Mouse (Mus musculus): ENCODE measurements at regions not wholly inside any gene's neighbourhood (a gene's known extent, or its start where the extent isn't known, plus 50 kb on each side); places are given as distances from the start of the nearest gene placed in this dataset.

GRCm38 (mm10) chr5:58705561-58705960, 987.8 kb downstream of the Pcdh7 start:
- DNase-seq (ENCODE audit: low spot score): no peak

GRCm38 (mm10) chr5:58712381-58712780, 994.6 kb downstream of the Pcdh7 start:
- no peak for DNase-seq (ENCODE audit: low spot score)

GRCm38 (mm10) chr5:58733366-58733765, 1015.6 kb downstream of the Pcdh7 start:
- DNase-seq (ENCODE audit: low spot score): no peak

- DNase-seq (ENCODE audit: low spot score): no peak
Measured at GRCm38 (mm10) chr5:58733961-58734360, 1016.2 kb downstream of the Pcdh7 start.

DNA sequence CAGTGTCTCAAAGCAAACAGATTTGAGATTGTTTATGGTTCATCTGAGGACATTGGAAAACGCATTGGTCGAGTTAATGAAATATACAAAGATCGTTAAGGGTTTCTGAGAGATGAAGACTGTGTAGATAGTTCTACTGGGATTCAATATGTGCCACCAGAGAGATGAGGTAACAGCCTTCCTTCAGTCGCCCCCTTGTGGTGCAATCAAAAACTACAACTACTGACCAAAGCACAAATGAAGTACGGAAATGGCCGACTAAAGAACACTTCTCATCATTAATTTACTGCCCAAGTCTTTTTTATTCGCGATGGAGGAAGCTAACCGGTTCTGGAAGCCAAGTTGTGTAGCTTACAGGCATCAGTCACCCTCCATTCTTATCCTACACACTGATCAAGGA, 1018.8 kb downstream of the Pcdh7 start:
- peak; percentile 77 for DNase-seq (ENCODE audit: low spot score)

- DNase-seq (ENCODE audit: low spot score): no peak
Measured at GRCm38 (mm10) chr5:58737264-58737883, 1019.6 kb downstream of the Pcdh7 start.

DNA sequence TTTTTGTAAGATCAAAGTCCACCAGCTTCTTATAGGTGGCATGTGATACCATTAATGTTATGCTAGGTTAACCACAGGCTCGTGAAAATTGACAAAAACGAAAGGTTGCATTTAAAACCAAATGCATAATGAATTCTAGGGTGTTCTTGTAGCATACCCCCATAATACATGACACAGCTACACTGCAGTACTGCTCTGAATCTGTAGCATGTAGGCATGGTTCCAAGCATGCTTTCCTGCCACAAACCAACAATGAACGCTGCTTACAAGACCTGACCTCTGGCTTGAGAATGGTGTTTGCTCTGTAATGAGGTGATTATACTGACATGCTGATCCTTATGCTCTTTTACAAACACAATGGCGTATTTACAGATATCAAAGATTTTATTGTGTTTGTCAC, 1020.3 kb downstream of the Pcdh7 start:
- no peak for DNase-seq (ENCODE audit: low spot score)

- DNase-seq (ENCODE audit: low spot score): no peak
Measured at GRCm38 (mm10) chr5:58740759-58741158, 1023.0 kb downstream of the Pcdh7 start.

DNA sequence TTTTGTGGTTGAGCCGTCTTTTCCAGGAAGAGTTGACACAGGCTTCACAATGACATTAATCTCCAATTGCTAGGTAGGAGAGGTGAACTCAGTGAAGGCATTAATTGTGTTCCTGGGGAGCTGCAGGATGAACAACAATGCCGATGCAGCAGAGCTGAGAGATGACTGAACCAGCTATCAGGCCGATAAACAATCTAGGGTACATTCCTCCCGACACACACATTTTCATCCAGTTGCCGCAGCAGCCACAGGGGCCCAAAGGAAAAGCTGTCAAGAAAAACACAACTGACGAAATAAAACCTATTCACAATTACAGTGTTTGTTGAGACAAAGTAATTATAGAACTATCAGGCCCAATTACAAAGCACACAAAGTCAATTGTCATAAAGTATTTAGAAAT, 1029.9 kb downstream of the Pcdh7 start:
- no peak for DNase-seq (ENCODE audit: low spot score)

DNA sequence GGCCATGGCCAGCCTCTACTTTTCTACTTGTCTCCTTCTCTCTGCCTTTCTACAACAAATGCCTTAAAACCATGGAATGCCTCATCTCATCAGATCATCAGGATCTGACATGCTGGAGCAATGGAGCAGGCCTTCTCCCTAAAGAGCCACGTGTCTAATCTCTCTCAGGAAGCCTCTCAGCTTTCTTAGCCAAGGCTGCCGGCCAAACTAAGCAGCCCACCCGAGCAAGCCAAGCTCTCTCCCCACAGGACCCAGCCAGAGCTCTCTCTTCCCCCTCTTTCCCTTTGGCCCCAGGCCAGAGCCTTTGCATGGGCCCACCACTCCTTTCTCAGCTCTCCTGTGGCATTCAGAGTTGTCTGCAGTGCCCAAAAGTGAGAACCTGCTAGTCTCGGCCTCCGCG, 1034.0 kb downstream of the Pcdh7 start:
- DNase-seq (ENCODE audit: low spot score): no peak

Measured in adipocyte (in vitro differentiated cells).